Mouse (Mus musculus): ENCODE results near the gene Traip. TPM values are rescaled to one million over a fixed set of nuclear protein-coding genes. Genes with fewer than 3 reads are reported as not detected.

Gene Traip
- polyA plus RNA-seq, 1 experiment from 2014 or later: 17.2 TPM

DNA sequence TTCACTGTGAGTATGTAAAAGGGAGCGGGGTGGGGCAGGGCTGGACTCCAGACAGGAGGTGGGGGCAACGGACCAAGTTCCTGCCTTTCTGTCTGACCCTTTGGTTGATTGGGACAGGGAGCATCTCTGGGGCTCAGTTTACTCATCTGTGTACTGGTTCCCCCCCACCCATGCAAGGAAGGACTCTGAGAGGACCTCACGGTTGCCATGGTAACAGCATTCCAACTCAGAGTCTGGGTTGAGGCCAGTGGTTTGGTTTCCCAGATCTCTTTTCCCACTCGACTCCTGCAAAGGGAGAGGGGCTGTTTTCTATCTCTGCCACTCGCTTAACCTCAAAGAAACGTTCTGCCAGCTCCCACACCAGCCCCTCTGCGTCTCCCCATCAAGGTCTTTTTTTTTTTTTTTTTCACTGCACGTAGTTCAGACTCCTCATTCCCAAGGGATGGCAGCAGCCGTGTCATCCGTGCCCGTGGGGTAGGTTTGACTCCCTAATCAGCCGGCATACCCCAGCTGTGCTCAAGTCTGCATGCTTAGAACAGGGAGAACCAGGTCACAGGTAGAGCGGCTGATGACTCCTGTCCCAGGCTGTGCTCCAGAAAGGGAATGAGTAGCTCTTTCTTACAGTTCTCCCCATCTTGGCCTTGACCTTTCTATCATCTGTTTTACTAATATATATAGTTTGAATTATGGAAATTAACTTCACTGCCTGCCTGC lies 31.9 kb upstream of the Traip start:
- H3K4me2 ChIP-seq: no peak overlapping the region
- 33% methylated on average over 13 of the region's 13 CpGs for WGBS
- no peaks in the 10 kb centered on the region for H3K27me3 ChIP-seq (replicated peaks)
- no peak overlapping the region for H3K27ac ChIP-seq
- H3K9me3 ChIP-seq: no peaks in the 10 kb centered on the region
- H3K4me1 ChIP-seq: no peaks in the 10 kb centered on the region
- H3K9ac ChIP-seq: no peak overlapping the region
- no peak overlapping the region for H3K4me3 ChIP-seq (replicated peaks)
- H3K36me3 ChIP-seq: peaks cover 9% of the 10 kb centered on the region; the same call in 1 of the 2 replicates
- no peak for ATAC-seq (ENCODE audit: insufficient read depth, low FRiP score, low read depth)

DNA sequence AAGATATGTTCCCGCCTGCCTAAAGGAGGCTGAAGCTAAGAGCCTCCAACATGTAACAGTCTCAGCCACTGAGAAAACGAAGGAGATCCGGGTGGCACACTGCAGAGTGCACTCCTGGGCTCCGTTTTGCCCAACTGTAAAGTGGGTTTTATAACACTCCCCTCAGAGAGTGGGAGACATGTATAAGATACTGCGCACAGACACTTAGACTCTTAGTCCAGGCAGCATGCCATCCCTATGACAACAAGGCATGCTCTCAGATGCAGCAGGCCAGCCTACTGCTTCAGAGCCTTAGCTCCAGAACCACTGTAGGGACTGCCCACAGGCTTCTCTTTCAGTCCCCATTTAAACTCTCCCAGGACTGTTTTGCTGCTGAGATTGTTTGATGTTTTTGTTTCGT lies 31.1 kb upstream of the Traip start:
- 78% methylated on average over 6 of the region's 6 CpGs for WGBS
- peaks cover 9% of the 10 kb centered on the region; the same call in 1 of the 2 replicates for H3K36me3 ChIP-seq
- ATAC-seq (ENCODE audit: insufficient read depth, low FRiP score, low read depth): no peak

GRCm38 (mm10) chr9:107919441-107919840 lies 30.5 kb upstream of the Traip start:
- Histone ChIP-seq H3K4me1 (no peaks in the 10 kb centered on the region), H3K27me3 (replicated peaks) (no peaks in the 10 kb centered on the region), H3K4me2 (no peak overlapping the region), H3K9ac (no peak overlapping the region), H3K36me3 (peaks cover 5% of the 10 kb centered on the region; the same call in 1 of the 2 replicates), H3K9me3 (no peaks in the 10 kb centered on the region), H3K4me3 (replicated peaks) (no peak overlapping the region), H3K27ac (no peak overlapping the region)
- 80% methylated on average over 5 of the region's 5 CpGs for WGBS
- ATAC-seq (ENCODE audit: insufficient read depth, low FRiP score, low read depth): no peak

More for the DNA sequence above, 31.1 kb upstream of the Traip start:
- H3K4me1 ChIP-seq: no peaks in the 10 kb centered on the region
- no peak overlapping the region for H3K27ac ChIP-seq
- no peak overlapping the region for H3K4me2 ChIP-seq
- H3K27me3 ChIP-seq (replicated peaks): no peaks in the 10 kb centered on the region
- no peaks in the 10 kb centered on the region for H3K9me3 ChIP-seq
- H3K9ac ChIP-seq: no peak overlapping the region
- H3K4me3 ChIP-seq (replicated peaks): no peak overlapping the region

DNA sequence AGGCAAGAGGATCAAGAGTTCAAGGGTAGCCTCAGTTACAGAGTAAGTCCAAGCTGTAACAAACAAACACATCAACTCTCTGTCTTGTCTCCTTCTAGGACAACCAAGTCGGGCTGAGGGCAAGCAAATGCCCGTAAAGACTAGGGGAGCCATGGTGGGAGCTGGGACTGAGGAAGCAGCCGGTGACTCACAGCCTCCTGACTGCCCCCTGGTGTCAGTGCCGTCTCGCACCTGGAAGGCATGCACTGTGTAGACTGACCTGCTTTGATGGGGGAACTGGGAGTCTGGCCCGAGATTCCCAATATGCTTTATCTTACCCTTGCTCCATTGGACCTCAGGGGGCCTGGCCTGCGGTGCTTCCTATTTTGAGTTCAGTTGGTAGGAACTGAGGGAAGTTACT lies 26.9 kb upstream of the Traip start:
- no peak overlapping the region for H3K4me2 ChIP-seq
- ATAC-seq (ENCODE audit: insufficient read depth, low FRiP score, low read depth): no peak
- peaks cover 4% of the 10 kb centered on the region; the same call in 1 of the 2 replicates for H3K4me1 ChIP-seq
- 36% methylated on average over 7 of the region's 7 CpGs for WGBS
- H3K27me3 ChIP-seq (replicated peaks): no peaks in the 10 kb centered on the region
- no peaks in the 10 kb centered on the region for H3K36me3 ChIP-seq
- H3K27ac ChIP-seq: no peak overlapping the region
- no peak overlapping the region for H3K9ac ChIP-seq
- no peaks in the 10 kb centered on the region for H3K9me3 ChIP-seq
- no peak overlapping the region for H3K4me3 ChIP-seq (replicated peaks)

GRCm38 (mm10) chr9:107923956-107924355 lies 26.0 kb upstream of the Traip start:
- Histone ChIP-seq H3K9ac (no peak overlapping the region), H3K27me3 (replicated peaks) (no peaks in the 10 kb centered on the region)
- no peak for ATAC-seq (ENCODE audit: insufficient read depth, low FRiP score, low read depth)

DNA sequence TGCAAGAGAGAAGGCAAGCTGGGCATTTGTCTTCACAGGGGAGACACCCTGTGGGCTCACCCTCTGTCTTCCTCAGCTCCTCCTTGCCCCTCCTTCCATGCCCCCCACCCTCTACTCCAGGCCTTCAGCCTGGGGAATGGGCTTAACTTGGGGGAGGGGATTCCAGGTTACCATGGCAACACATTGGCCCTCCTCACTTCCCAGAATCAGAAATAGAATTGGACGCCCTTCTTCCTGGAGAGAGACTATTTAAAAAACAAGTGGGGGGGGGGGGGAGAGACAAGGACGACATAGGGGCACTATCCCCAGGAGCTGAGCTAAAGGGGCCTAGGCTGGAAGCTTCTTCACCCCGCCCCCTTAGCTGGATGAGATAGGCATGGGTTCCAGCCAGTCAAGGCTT lies 24.7 kb upstream of the Traip start:
- WGBS: 45% methylated on average over 3 of the region's 3 CpGs
- ATAC-seq (ENCODE audit: insufficient read depth, low FRiP score, low read depth): no peak
- Histone ChIP-seq H3K4me3 (replicated peaks) (no peak overlapping the region), H3K27ac (no peak overlapping the region), H3K9ac (no peak overlapping the region), H3K9me3 (no peaks in the 10 kb centered on the region), H3K4me2 (no peak overlapping the region), H3K4me1 (peaks cover 8% of the 10 kb centered on the region; the same call in 1 of the 2 replicates), H3K27me3 (replicated peaks) (no peaks in the 10 kb centered on the region), H3K36me3 (no peaks in the 10 kb centered on the region)

More at GRCm38 (mm10) chr9:107923956-107924355, 26.0 kb upstream of the Traip start:
- no peaks in the 10 kb centered on the region for H3K9me3 ChIP-seq
- no peak overlapping the region for H3K27ac ChIP-seq
- no peak overlapping the region for H3K4me2 ChIP-seq
- H3K4me1 ChIP-seq: peaks cover 8% of the 10 kb centered on the region; the same call in 1 of the 2 replicates
- no peaks in the 10 kb centered on the region for H3K36me3 ChIP-seq
- no peak overlapping the region for H3K4me3 ChIP-seq (replicated peaks)
- 26% methylated on average over 6 of the region's 6 CpGs for WGBS

DNA sequence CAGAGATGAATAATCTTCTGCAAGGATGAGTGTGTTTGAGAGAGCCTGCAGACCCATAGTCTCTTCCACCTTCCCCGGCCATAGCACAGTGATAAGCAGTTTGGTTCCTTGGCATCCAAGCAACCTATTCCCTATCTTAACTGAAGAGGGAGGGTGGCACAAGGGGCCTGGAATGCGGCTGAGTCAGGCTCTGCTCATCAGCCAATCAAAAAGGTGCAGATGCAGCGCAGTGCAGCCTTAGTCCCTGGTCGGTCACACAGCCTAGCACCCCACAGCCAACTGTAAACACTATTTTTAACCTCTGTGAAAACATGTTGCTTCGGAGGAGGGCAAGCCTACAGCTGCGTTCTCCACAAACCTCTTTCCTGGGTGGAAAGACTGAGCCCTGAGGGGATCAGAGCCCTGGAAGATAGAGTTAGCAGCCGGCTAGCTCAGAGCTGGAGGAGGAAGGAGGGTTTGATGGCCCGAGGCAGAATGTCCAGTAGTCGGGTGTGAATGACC lies 23.0 kb upstream of the Traip start:
- Histone ChIP-seq H3K4me3 (replicated peaks) (no peak overlapping the region), H3K27ac (no peak overlapping the region), H3K4me1 (peaks cover 8% of the 10 kb centered on the region; the same call in 1 of the 2 replicates), H3K9me3 (no peaks in the 10 kb centered on the region), H3K27me3 (replicated peaks) (no peaks in the 10 kb centered on the region), H3K9ac (no peak overlapping the region), H3K36me3 (no peaks in the 10 kb centered on the region), H3K4me2 (no peak overlapping the region)
- no peak for ATAC-seq (ENCODE audit: insufficient read depth, low FRiP score, low read depth)
- WGBS: 49% methylated on average over 9 of the region's 9 CpGs

DNA sequence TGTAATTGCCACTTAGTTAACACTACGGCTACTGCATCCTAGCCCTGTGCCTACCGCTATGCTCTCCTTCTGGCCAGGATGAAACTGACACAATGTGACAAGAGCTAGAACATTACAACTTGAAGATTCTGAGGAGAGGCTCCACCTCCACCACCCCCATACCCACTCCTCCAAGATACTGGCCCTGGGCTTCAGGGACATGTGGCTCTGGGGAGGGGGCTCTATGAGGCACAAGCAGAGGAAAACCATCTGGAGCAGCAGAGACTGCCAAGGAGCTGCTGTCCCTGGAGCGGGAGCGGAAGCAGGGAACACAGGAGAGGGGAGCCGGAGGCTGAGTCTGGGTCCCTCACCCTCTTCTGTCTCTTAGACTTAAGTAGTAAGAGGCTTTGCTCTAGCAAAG lies 22.2 kb upstream of the Traip start:
- 55% methylated on average over 5 of the region's 5 CpGs for WGBS
- no peaks in the 10 kb centered on the region for H3K9me3 ChIP-seq
- no peak for ATAC-seq (ENCODE audit: insufficient read depth, low FRiP score, low read depth)
- no peak overlapping the region for H3K9ac ChIP-seq
- H3K36me3 ChIP-seq: no peaks in the 10 kb centered on the region
- no peak overlapping the region for H3K4me2 ChIP-seq
- H3K4me1 ChIP-seq: peaks cover 8% of the 10 kb centered on the region; the same call in 1 of the 2 replicates
- peak overlapping the region; percentile 35 for H3K27ac ChIP-seq
- no peaks in the 10 kb centered on the region for H3K27me3 ChIP-seq (replicated peaks)
- no peak overlapping the region for H3K4me3 ChIP-seq (replicated peaks)

- Histone ChIP-seq H3K36me3 (no peaks in the 10 kb centered on the region), H3K4me2 (no peak within 1 kb of the TSS), H3K9me3 (no peaks in the 10 kb centered on the region), H3K4me1 (peaks cover 8% of the 10 kb centered on the region; the same call in 1 of the 2 replicates), H3K27ac (peak within 1 kb of the TSS; percentile 35), H3K9ac (no peak within 1 kb of the TSS), H3K4me3 (replicated peaks) (no peak within 1 kb of the TSS), H3K27me3 (replicated peaks) (no peaks in the 10 kb centered on the region)
- 58% methylated on average over 3 of the region's 3 CpGs for WGBS
- ATAC-seq (ENCODE audit: insufficient read depth, low FRiP score, low read depth): no peak
These were observed 21.8 kb upstream of the Traip start, which contains the start of gene Actl11 for GRCm38 (mm10) chr9:107928169-107928568. Gene Actl11 (plus strand): TSS chr9:107928469.

- Histone ChIP-seq H3K36me3 (no peaks in the 10 kb centered on the region), H3K4me2 (no peak overlapping the region), H3K4me1 (peaks cover 23% of the 10 kb centered on the region), H3K9ac (no peak overlapping the region), H3K4me3 (replicated peaks) (no peak overlapping the region), H3K9me3 (no peaks in the 10 kb centered on the region), H3K27ac (no peak overlapping the region), H3K27me3 (replicated peaks) (peaks cover 23% of the 10 kb centered on the region)
- 72% methylated on average over 4 of the region's 4 CpGs for WGBS
- no peak for ATAC-seq (ENCODE audit: insufficient read depth, low FRiP score, low read depth)
These were observed 17.7 kb upstream of the Traip start for GRCm38 (mm10) chr9:107932221-107932620.

DNA sequence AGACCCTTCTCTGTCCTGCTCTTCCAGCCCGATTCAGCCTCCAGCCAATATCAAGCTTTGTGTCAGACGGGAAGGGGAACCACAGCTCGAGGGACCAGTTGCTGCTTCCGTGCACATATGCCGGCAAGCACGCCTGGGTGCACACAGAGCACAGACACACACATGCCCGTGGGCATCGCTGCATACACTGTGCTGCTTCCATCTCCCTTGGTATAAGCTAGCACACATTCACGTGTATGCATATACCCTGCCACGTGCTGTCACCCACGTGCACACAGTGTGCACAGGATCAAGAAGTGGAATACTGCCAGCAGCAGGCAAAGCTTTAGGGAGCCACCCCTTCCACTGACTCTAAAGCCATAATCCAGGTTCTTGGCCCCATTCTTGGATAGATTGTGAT lies 15.8 kb upstream of the Traip start:
- no peaks in the 10 kb centered on the region for H3K36me3 ChIP-seq
- H3K4me1 ChIP-seq: peaks cover 16% of the 10 kb centered on the region
- H3K4me2 ChIP-seq: no peak overlapping the region
- peaks cover 24% of the 10 kb centered on the region for H3K27me3 ChIP-seq (replicated peaks)
- no peak overlapping the region for H3K9ac ChIP-seq
- no peak for ATAC-seq (ENCODE audit: insufficient read depth, low FRiP score, low read depth)
- H3K27ac ChIP-seq: no peak overlapping the region
- no peak overlapping the region for H3K4me3 ChIP-seq (replicated peaks)
- WGBS: 83% methylated on average over 11 of the region's 11 CpGs
- H3K9me3 ChIP-seq: no peaks in the 10 kb centered on the region

DNA sequence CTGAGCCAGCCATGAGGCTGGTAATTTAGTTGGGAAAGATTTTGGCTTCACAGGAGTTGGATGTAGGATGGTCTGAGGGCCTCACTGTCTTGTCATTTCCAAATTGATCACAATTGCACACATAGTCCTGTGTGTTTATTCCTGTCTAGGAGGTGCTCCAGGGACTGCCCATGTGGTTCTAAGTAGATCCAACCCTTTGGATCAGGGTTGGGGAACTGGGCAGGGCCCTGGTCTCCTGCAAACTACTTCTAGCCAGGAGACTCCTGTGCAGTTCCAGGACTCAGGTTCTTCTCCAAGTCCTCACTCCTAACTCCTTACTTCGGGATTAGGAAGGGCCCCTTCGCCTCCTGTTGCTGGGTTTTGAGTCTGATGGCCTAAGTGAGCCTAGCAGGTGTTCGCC lies 14.6 kb upstream of the Traip start, which contains the start of gene Camkv:
Camkv (plus strand) TSS at position 301 of the 400 bp plus-strand sequence.
- ATAC-seq (ENCODE audit: insufficient read depth, low FRiP score, low read depth): no peak
- Histone ChIP-seq H3K36me3 (no peaks in the 10 kb centered on the region), H3K9ac (peak within 1 kb of the TSS; percentile 35; the same call in 1 of the 2 replicates), H3K4me1 (peaks cover 16% of the 10 kb centered on the region), H3K4me2 (peak within 1 kb of the TSS; percentile 92), H3K9me3 (no peaks in the 10 kb centered on the region), H3K27ac (no peak within 1 kb of the TSS), H3K27me3 (replicated peaks) (peaks cover 24% of the 10 kb centered on the region), H3K4me3 (replicated peaks) (peak within 1 kb of the TSS; percentile 47)
- 13% methylated on average over 3 of the region's 3 CpGs for WGBS

All from stomach, embryonic 15.5 days (tissue).